Mouse (Mus musculus) MEL (cell line): ENCODE measurements around the gene Icam5. TPM values are rescaled to one million over a fixed set of nuclear protein-coding genes. Genes with fewer than 3 reads are reported as not detected.

Source experiments
- DNase-seq: peaks from one replicate; pipeline ENCODE4 v3.0.0; 2011; ENCODE audit warnings: low read depth, low spot score
- H3K27ac ChIP-seq: 2 replicates; pipeline ENCODE4 v1.5.1; 2012; ENCODE audit warnings: low read depth, mild to moderate bottlenecking, control low read depth, low read length, moderate library complexity; ENCODE audit not compliant: control insufficient read depth
- H3K27me3 ChIP-seq, 2 experiments: fragments of 150-350 bp in 1 of 2; sonication (generic) in 1 of 2; 2 replicates each; pipeline ENCODE4 v1.6.1; 2012; ENCODE audit warnings: low read length in 2 of 2, mild to moderate bottlenecking in 2 of 2, improper control_type of control experiment in 1 of 2, moderate library complexity in 1 of 2; ENCODE audit not compliant: insufficient read depth in 2 of 2, control insufficient read depth in 1 of 2
- H3K36me3 ChIP-seq, 2 experiments: 2 replicates each; pipeline ENCODE4 v1.6.1; 2012 to 2014; ENCODE audit warnings: low read length in 2 of 2, improper control_type of control experiment in 1 of 2, inconsistent platforms in 1 of 2, mild to moderate bottlenecking in 1 of 2; ENCODE audit not compliant: insufficient read depth in 2 of 2, control insufficient read depth in 1 of 2
- H3K4me1 ChIP-seq, 2 experiments: fragments of 150-350 bp in 1 of 2; sonication (generic) in 1 of 2; 2 replicates each; pipeline ENCODE4 v1.6.1; 2012; ENCODE audit warnings: low read length in 2 of 2, improper control_type of control experiment in 1 of 2, mild to moderate bottlenecking in 1 of 2; ENCODE audit not compliant: insufficient read depth in 2 of 2, control insufficient read depth in 1 of 2
- H3K4me3 ChIP-seq, 2 experiments: fragments of 150-350 bp in 1 of 2; sonication (generic) in 1 of 2; 2 replicates each; pipeline ENCODE4 v1.5.1; 2012; ENCODE audit warnings: low read depth in 2 of 2, low read length in 2 of 2, mild to moderate bottlenecking in 2 of 2, moderate library complexity in 2 of 2, control low read depth in 1 of 2, improper control_type of control experiment in 1 of 2; ENCODE audit not compliant: control insufficient read depth in 1 of 2, insufficient read depth in 1 of 2
- H3K79me2 ChIP-seq: 2 replicates; pipeline ENCODE4 v1.6.1; 2012; ENCODE audit warnings: mild to moderate bottlenecking, low read length, moderate library complexity; ENCODE audit not compliant: control insufficient read depth, poor library complexity, insufficient read depth
- H3K9ac ChIP-seq: 2 replicates; pipeline ENCODE4 v1.6.1; 2012; ENCODE audit warnings: low read depth, mild to moderate bottlenecking, control low read depth, low read length, moderate library complexity; ENCODE audit not compliant: control insufficient read depth, poor library complexity, severe bottlenecking
- H3K9me3 ChIP-seq: fragments of 150-350 bp; sonication (generic); replicated peaks from 2 replicates; pipeline ENCODE4 v1.6.1; 2012; ENCODE audit warnings: mild to moderate bottlenecking, low read length, improper control_type of control experiment, moderate library complexity; ENCODE audit not compliant: insufficient read depth
- BHLHE40 ChIP-seq: IDR thresholded peaks from 2 replicates; pipeline ENCODE4 v1.6.1; 2012; ENCODE audit warnings: low read depth, mild to moderate bottlenecking, inconsistent platforms, low read length, improper control_type of control experiment, borderline replicate concordance
- NRF1 ChIP-seq: IDR thresholded peaks from 2 replicates; pipeline ENCODE4 v1.6.1; 2014; ENCODE audit warnings: low read depth, mild to moderate bottlenecking, inconsistent platforms, low read length, improper control_type of control experiment, moderate library complexity; ENCODE audit not compliant: poor library complexity, insufficient read depth, severe bottlenecking
- POLR2A ChIP-seq, 2 experiments: IDR thresholded peaks; 2 replicates each; pipeline ENCODE4 v1.6.1; 2011 to 2012; ENCODE audit warnings: low read length in 2 of 2, mild to moderate bottlenecking in 2 of 2, control low read depth in 1 of 2, improper control_type of control experiment in 1 of 2, low read depth in 1 of 2, moderate library complexity in 1 of 2; ENCODE audit not compliant: control insufficient read depth in 1 of 2, insufficient read depth in 1 of 2, poor library complexity in 1 of 2
- POLR2AphosphoS5 ChIP-seq: IDR thresholded peaks from 2 replicates; pipeline ENCODE4 v1.6.1; 2012; ENCODE audit warnings: low read depth, borderline replicate concordance, mild to moderate bottlenecking, inconsistent platforms, low read length, moderate library complexity, mixed read lengths
- TAL1 ChIP-seq: IDR thresholded peaks from 2 replicates; pipeline ENCODE4 v1.6.1; 2012; ENCODE audit warnings: mild to moderate bottlenecking, inconsistent platforms, low read length, moderate library complexity, mixed read lengths
- TBP ChIP-seq: IDR thresholded peaks from 2 replicates; pipeline ENCODE4 v1.8.0; 2011; ENCODE audit warnings: low read depth, low read length, improper control_type of control experiment
- UBTF ChIP-seq: IDR thresholded peaks from 2 replicates; pipeline ENCODE4 v1.6.1; 2012; ENCODE audit warnings: low read depth, mild to moderate bottlenecking, inconsistent platforms, low read length, improper control_type of control experiment, moderate library complexity, borderline replicate concordance; ENCODE audit not compliant: insufficient read depth
- ZC3H11A ChIP-seq: IDR thresholded peaks from 2 replicates; pipeline ENCODE4 v1.6.1; 2012; ENCODE audit warnings: low read depth, mild to moderate bottlenecking, inconsistent platforms, low read length, improper control_type of control experiment
- polyA plus RNA-seq, 2 experiments: library from polyadenylated mRNA; stranded (reverse) in 1 of 2; unstranded in 1 of 2; fragments of >175 nt in 1 of 2; fragments of >200 nt in 1 of 2; gene quantifications; 2 replicates each; pipeline versions ENCODE4 v1.2.1 to v1.2.4; 2012; ENCODE audit warnings: low replicate concordance in 2 of 2, low read depth in 1 of 2; ENCODE audit not compliant: insufficient read length in 2 of 2, insufficient read depth in 1 of 2, missing spikeins in 1 of 2
- total RNA-seq: library from RNA; depleted of rRNA; stranded (reverse); fragments of 300-350 nt; gene quantifications from 2 replicates; pipeline ENCODE4 v1.2.3, GENCODE M21; 2012

The Icam5 gene
- total and polyA plus RNA-seq, 3 experiments, result 4.8 to 9.5 TPM; not detected in 1

DNA sequence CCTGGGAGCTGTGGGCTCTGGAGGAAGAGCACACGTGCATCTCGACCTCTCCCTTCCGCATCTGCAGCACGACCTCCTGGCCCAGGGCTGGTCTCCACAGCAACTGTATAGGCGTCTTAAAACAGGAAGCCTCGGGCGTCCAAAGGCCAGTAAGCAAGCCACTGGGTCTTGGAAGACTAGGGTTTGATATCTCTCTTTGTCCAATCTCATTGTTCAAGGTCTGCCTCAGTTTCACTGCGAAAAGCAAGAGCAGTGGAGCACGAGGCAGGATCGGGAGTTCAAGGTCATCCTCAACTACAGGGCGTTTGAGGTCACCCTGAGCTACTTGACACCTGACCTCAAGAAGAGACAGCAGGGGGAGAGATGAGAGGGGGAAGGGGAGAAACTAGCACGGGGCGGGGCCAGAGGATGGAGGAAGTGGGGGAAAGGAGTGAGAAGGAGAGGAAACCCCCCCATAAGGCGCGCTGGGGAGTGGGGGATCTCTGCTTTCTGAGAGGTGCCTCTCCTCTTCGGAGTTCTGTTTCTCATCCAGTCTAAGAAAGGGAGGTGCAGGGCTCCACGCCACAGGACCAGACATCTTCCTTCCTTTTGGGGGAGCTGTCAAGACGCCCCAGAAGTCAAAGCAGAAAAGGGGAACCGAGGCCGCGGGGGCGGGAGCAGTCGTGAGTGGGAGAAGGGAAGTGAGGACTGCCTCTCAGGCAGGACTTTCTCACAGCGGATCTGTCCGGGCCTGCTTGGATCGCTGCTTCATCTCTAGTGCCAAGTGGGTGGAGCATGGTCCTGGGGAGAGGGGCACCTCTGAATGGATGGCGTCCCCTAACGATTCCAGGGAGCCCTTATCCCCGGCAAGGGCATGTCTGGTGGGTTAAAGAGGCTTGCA, 16.9 kb upstream of the Icam5 start:
- H3K9me3 ChIP-seq, result no peaks in the 10 kb centered on the region
- H3K27ac ChIP-seq, result peak overlapping the region; percentile 59
- TF ChIP-seq UBTF, result peak; percentile 74; the same call in 1 of the 2 replicates
- TF ChIP-seq POLR2A (IDR thresholded peaks at IDR 0.05; ENCODE audit: control insufficient read depth in 1 of 2, insufficient read depth in 1 of 2, low read depth in 1 of 2, low read length in 2 of 2, poor library complexity in 1 of 2), result peak in 1 of 2 experiments; percentile 25; a peak in 1 of 4 replicates
- 0 out of 2 replicates have a peak, but pooled peaks have one; percentile 3 for TF ChIP-seq TAL1
- TF ChIP-seq NRF1, result no peak
- TF ChIP-seq, all 39 proteins: peak for 3
- H3K79me2 ChIP-seq, result peaks cover 11% of the 10 kb centered on the region
- H3K36me3 ChIP-seq, result peaks cover 0 to 39% of the 10 kb centered on the region in 2 experiments; a peak in 2 of 4 replicates
- peaks cover 22 to 59% of the 10 kb centered on the region in 2 experiments for H3K4me1 ChIP-seq
- H3K4me3 ChIP-seq, result peak overlapping the region; percentile 59
- H3K27me3 ChIP-seq, result no peaks in the 10 kb centered on the region
- peak overlapping the region; percentile 65 for H3K9ac ChIP-seq
- DNase-seq, result peak; percentile 99

DNA sequence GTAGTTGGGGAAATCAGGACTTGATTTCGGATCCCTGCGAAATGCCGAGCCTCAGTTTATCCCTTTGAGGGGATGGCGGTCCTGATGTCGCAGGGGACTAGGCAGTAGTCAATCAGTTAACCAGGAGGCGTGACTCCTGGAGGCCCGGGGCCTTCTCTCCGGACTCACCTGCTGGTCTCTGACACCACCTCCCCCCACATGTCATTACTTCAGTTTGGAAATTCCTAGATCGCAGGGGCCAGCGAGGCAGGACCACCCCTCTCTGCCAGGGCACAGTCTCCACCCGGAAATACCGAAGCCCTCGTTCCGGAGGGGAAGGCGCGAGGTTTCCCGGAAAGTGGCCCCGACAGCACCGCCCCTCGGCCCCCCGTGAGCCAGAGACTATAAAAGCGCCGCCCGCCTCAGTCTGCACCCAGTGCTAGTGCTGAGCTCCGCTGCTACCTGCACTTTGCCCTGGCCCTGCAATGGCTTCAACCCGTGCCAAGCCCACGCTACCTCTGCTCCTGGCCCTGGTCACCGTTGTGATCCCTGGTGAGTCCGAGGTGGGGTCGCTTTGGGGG, 16.2 kb upstream of the Icam5 start, which contains the start of gene Icam1:
TSS of gene Icam1 (plus strand) at position 415 of the 560 bp plus-strand sequence.
- peak; percentile 98 for TF ChIP-seq POLR2AphosphoS5
- TF ChIP-seq TBP, result peak; percentile 99
- no peak for TF ChIP-seq BHLHE40
- peak in 1 of 2 experiments; percentile 99; a peak in 2 of 4 replicates for TF ChIP-seq POLR2A (IDR thresholded peaks at IDR 0.05; ENCODE audit: control insufficient read depth in 1 of 2, insufficient read depth in 1 of 2, low read depth in 1 of 2, low read length in 2 of 2, poor library complexity in 1 of 2)
- Histone ChIP-seq H3K9ac (peak within 1 kb of the TSS; percentile 65), H3K36me3 (peaks cover 0 to 39% of the 10 kb centered on the region in 2 experiments; a peak in 2 of 4 replicates), H3K4me1 (peaks cover 22 to 56% of the 10 kb centered on the region in 2 experiments), H3K79me2 (peaks cover 11% of the 10 kb centered on the region), H3K4me3 (peak within 1 kb of the TSS; percentile 59), H3K27me3 (no peaks in the 10 kb centered on the region), H3K9me3 (no peaks in the 10 kb centered on the region), H3K27ac (peak within 1 kb of the TSS; percentile 59)
- DNase-seq, result peak; percentile 95

- H3K9me3 ChIP-seq, result no peaks in the 10 kb centered on the region
- peaks cover 11% of the 10 kb centered on the region for H3K79me2 ChIP-seq
- peak overlapping the region; percentile 59 for H3K4me3 ChIP-seq
- TF ChIP-seq ZC3H11A, result no peak
- TF ChIP-seq TBP, result peak; percentile 9
- H3K27ac ChIP-seq, result peak overlapping the region; percentile 10
- H3K9ac ChIP-seq, result peak overlapping the region; percentile 65
- peak; percentile 83 for DNase-seq
- peaks cover 0 to 34% of the 10 kb centered on the region in 2 experiments; a peak in 2 of 4 replicates for H3K36me3 ChIP-seq
- no peaks in the 10 kb centered on the region for H3K27me3 ChIP-seq
- peaks cover 20 to 49% of the 10 kb centered on the region in 2 experiments for H3K4me1 ChIP-seq
These were observed 15.3 kb upstream of the Icam5 start for GRCm38 (mm10) chr9:21016331-21017176.
